17 mouse cellular contexts compared by ENCODE assay signal in genomic region chr5:130820021-130820648, GRCm38 (mm10).
A peak's percentile ranks its signal among the peaks of the same experiment; 100 is the strongest.
DNase-seq lines count a peak whose midpoint lies in the region; ATAC-seq and TF ChIP-seq lines count a peak whose summit lies in the region.
"Had no signal": no experiment of that assay in that cellular context is flagged by ENCODE, and none has a peak within 500 bp of the region (broad histone marks: within the 10 kb centered on the region; RNA-seq: fewer than 3 reads in every experiment).

No protein-coding gene starts in this region.

- no peaks in the 10 kb centered on the region for H3K9me3 ChIP-seq in intestine, postnatal 0 days (ENCODE audit: control insufficient read depth)
- H3K9me3 ChIP-seq in intestine, embryonic 16.5 days (ENCODE audit: control insufficient read depth, low read length) = no peaks in the 10 kb centered on the region
- H3K9me3 ChIP-seq in midbrain, postnatal 0 days (ENCODE audit: low read length) = no peaks in the 10 kb centered on the region
- no peaks in the 10 kb centered on the region for H3K9me3 ChIP-seq in midbrain, embryonic 11.5 days (ENCODE audit: control insufficient read depth, low read length)
- H3K9me3 ChIP-seq: embryonic facial prominence, embryonic 13.5 days; liver, embryonic 12.5 days; neural tube, embryonic 13.5 days had no signal

- DNase-seq in midbrain, postnatal 0 days (ENCODE audit: low spot score) = no peak
- no peak for DNase-seq in midbrain, embryonic 11.5 days (ENCODE audit: low spot score, missing footprints)
- peak; percentile 5 to 8 for DNase-seq in heart, postnatal 14 days
- no peak for DNase-seq in gastrocnemius, postnatal 14 days
- DNase-seq: cerebellum, postnatal 14 days; forebrain, postnatal 0 days; kidney, adult 18-20 months; left cerebral cortex, postnatal 4 days; thymus, postnatal 14 days had no signal

- ATAC-seq in intestine, postnatal 0 days = no peak
- ATAC-seq in intestine, embryonic 16.5 days = no peak
- ATAC-seq in midbrain, postnatal 0 days (ENCODE audit: low FRiP score) = no peak
- ATAC-seq in midbrain, embryonic 11.5 days (ENCODE audit: low FRiP score) = no peak
- no peak for ATAC-seq in CD4-positive, CD25-positive, alpha-beta regulatory T cell, adult 4 months
- ATAC-seq: forebrain, postnatal 0 days; liver, embryonic 12.5 days; Patski had no signal

- no peaks in the 10 kb centered on the region for H3K4me1 ChIP-seq in intestine, postnatal 0 days (replicated peaks; ENCODE audit: control insufficient read depth, insufficient read depth, low read length)
- no peaks in the 10 kb centered on the region for H3K4me1 ChIP-seq in intestine, embryonic 16.5 days (ENCODE audit: control insufficient read depth, insufficient read depth, low read length)
- H3K4me1 ChIP-seq in midbrain, postnatal 0 days (ENCODE audit: insufficient read depth, low read length) = no peaks in the 10 kb centered on the region
- H3K4me1 ChIP-seq in midbrain, embryonic 11.5 days (ENCODE audit: control insufficient read depth, insufficient read depth, low read length) = no peaks in the 10 kb centered on the region
- H3K4me1 ChIP-seq: embryonic facial prominence, embryonic 13.5 days; liver, embryonic 12.5 days; neural tube, embryonic 13.5 days had no signal

- H3K9ac ChIP-seq in intestine, postnatal 0 days (ENCODE audit: low read depth, low read length) = no peak overlapping the region
- no peak overlapping the region for H3K9ac ChIP-seq in intestine, embryonic 16.5 days (ENCODE audit: low read depth, low read length)
- no peak overlapping the region for H3K9ac ChIP-seq in midbrain, postnatal 0 days (replicated peaks; ENCODE audit: low read length, poor library complexity, severe bottlenecking)
- no peak overlapping the region for H3K9ac ChIP-seq in midbrain, embryonic 11.5 days (ENCODE audit: low read length)
- H3K9ac ChIP-seq: embryonic facial prominence, embryonic 13.5 days; forebrain, postnatal 0 days; liver, embryonic 12.5 days; neural tube, embryonic 13.5 days had no signal

- TF ChIP-seq CTCF in intestine, postnatal 0 days (IDR thresholded peaks at IDR 0.05; ENCODE audit: low read depth) = 0 out of 2 replicates have a peak, but pooled peaks have one; percentile 2
- TF ChIP-seq CTCF in midbrain, postnatal 0 days (IDR thresholded peaks at IDR 0.05) = peak; percentile 13; the same call in 1 of the 2 replicates

- H3K27ac ChIP-seq in intestine, postnatal 0 days (ENCODE audit: low read depth, low read length) = no peak overlapping the region
- no peak overlapping the region for H3K27ac ChIP-seq in intestine, embryonic 16.5 days (ENCODE audit: low read length)
- H3K27ac ChIP-seq in midbrain, postnatal 0 days (ENCODE audit: low read depth, low read length) = no peak overlapping the region
- H3K27ac ChIP-seq in midbrain, embryonic 11.5 days (ENCODE audit: low read depth, low read length) = no peak overlapping the region
- H3K27ac ChIP-seq: embryonic facial prominence, embryonic 13.5 days; liver, embryonic 12.5 days; neural tube, embryonic 13.5 days had no signal

- H3K27me3 ChIP-seq in intestine, postnatal 0 days (replicated peaks; ENCODE audit: control insufficient read depth, insufficient read depth, low read length) = no peaks in the 10 kb centered on the region
- no peaks in the 10 kb centered on the region for H3K27me3 ChIP-seq in intestine, embryonic 16.5 days (replicated peaks; ENCODE audit: control insufficient read depth, insufficient read depth, low read length)
- no peaks in the 10 kb centered on the region for H3K27me3 ChIP-seq in midbrain, postnatal 0 days (ENCODE audit: insufficient read depth, low read length)
- H3K27me3 ChIP-seq in midbrain, embryonic 11.5 days (ENCODE audit: control insufficient read depth, insufficient read depth, low read length) = no peaks in the 10 kb centered on the region
- H3K27me3 ChIP-seq: CH12.LX; embryonic facial prominence, embryonic 13.5 days; liver, embryonic 12.5 days; neural tube, embryonic 13.5 days had no signal

- H3K4me3 ChIP-seq in intestine, postnatal 0 days (ENCODE audit: low read depth, low read length) = no peak overlapping the region
- no peak overlapping the region for H3K4me3 ChIP-seq in intestine, embryonic 16.5 days (ENCODE audit: low read length)
- H3K4me3 ChIP-seq in midbrain, postnatal 0 days (ENCODE audit: low read depth, low read length) = no peak overlapping the region
- no peak overlapping the region for H3K4me3 ChIP-seq in midbrain, embryonic 11.5 days (ENCODE audit: low read depth, low read length)
- H3K4me3 ChIP-seq: embryonic facial prominence, embryonic 13.5 days; liver, embryonic 12.5 days; neural tube, embryonic 13.5 days had no signal

- intact Hi-C loops in heart, postnatal 14 days (cut with DNase I) = no loop called here
- intact Hi-C loops in gastrocnemius, postnatal 14 days (cut with DNase I; ENCODE audit: low total_unique reads) = no loop called here

- 69% methylated on average over 4 of the region's 4 CpGs for WGBS in intestine, postnatal 0 days
- WGBS in intestine, embryonic 16.5 days = 77% methylated on average over 4 of the region's 4 CpGs
- WGBS in midbrain, postnatal 0 days = 80% methylated on average over 4 of the region's 4 CpGs
- 86% methylated on average over 4 of the region's 4 CpGs for WGBS in midbrain, embryonic 11.5 days

- H3K36me3 ChIP-seq in intestine, postnatal 0 days (ENCODE audit: control insufficient read depth, insufficient read depth) = no peaks in the 10 kb centered on the region
- no peaks in the 10 kb centered on the region for H3K36me3 ChIP-seq in intestine, embryonic 16.5 days (ENCODE audit: control insufficient read depth, insufficient read depth, low read length)
- no peaks in the 10 kb centered on the region for H3K36me3 ChIP-seq in midbrain, postnatal 0 days (ENCODE audit: insufficient read depth, low read length)
- H3K36me3 ChIP-seq in midbrain, embryonic 11.5 days (ENCODE audit: control insufficient read depth, insufficient read depth, low read length) = no peaks in the 10 kb centered on the region
- H3K36me3 ChIP-seq: embryonic facial prominence, embryonic 13.5 days; liver, embryonic 12.5 days; neural tube, embryonic 13.5 days had no signal

- no peak overlapping the region for H3K4me2 ChIP-seq in intestine, postnatal 0 days (replicated peaks; ENCODE audit: low read depth)
- no peak overlapping the region for H3K4me2 ChIP-seq in intestine, embryonic 16.5 days (ENCODE audit: low read depth, low read length)
- H3K4me2 ChIP-seq in midbrain, postnatal 0 days (ENCODE audit: low read depth, low read length, poor library complexity, severe bottlenecking) = no peak overlapping the region
- H3K4me2 ChIP-seq in midbrain, embryonic 11.5 days = no peak overlapping the region
- H3K4me2 ChIP-seq: embryonic facial prominence, embryonic 13.5 days; liver, embryonic 12.5 days; neural tube, embryonic 13.5 days had no signal

Comparison
In these comparisons a context has a peak if more than half of its experiments do, and no peak if none do; other contexts are left out.
1. DNase-seq: peak in heart, postnatal 14 days (2 of 2); none in midbrain, postnatal 0 days (single experiment), midbrain, embryonic 11.5 days (single experiment) and gastrocnemius, postnatal 14 days (single experiment).